Mouse (Mus musculus) heart, embryonic 11.5 days (tissue): ENCODE data around the gene Aars2. TPM values are rescaled to one million over a fixed set of nuclear protein-coding genes. Genes with fewer than 3 reads are reported as not detected.

Source experiments
- ATAC-seq: fragments of 200-750 bp; cut with Nextera tagmentation; replicated peaks from 2 replicates; pipeline ENCODE4 v1.8.0; 2017; ENCODE audit warnings: moderate library complexity; ENCODE audit not compliant: insufficient number of reproducible peaks, low FRiP score, low TSS enrichment
- H3K27ac ChIP-seq: fragments of 300-500 bp; sonication (generic); 2 replicates; pipeline ENCODE4 v1.5.1; 2014; ENCODE audit warnings: mild to moderate bottlenecking, low read depth, low read length
- H3K27me3 ChIP-seq: fragments of 300-500 bp; sonication (generic); 2 replicates; pipeline ENCODE4 v1.6.1; 2014; ENCODE audit warnings: mild to moderate bottlenecking, low read length, mixed read lengths; ENCODE audit not compliant: control insufficient read depth, insufficient read depth
- H3K36me3 ChIP-seq: fragments of 300-500 bp; sonication (generic); 2 replicates; pipeline ENCODE4 v1.6.1; 2014; ENCODE audit warnings: mild to moderate bottlenecking, low read length, moderate library complexity, mixed read lengths; ENCODE audit not compliant: control insufficient read depth, insufficient read depth
- H3K4me1 ChIP-seq: fragments of 300-500 bp; sonication (generic); 2 replicates; pipeline ENCODE4 v1.6.1; 2014; ENCODE audit warnings: low read length; ENCODE audit not compliant: control insufficient read depth, insufficient read depth
- H3K4me2 ChIP-seq: fragments of 300-500 bp; sonication (generic); 2 replicates; pipeline ENCODE4 v1.6.1; 2014; ENCODE audit warnings: mild to moderate bottlenecking, moderate library complexity
- H3K4me3 ChIP-seq: fragments of 300-500 bp; sonication (generic); 2 replicates; pipeline ENCODE4 v1.5.1; 2014; ENCODE audit warnings: low read depth, low read length
- H3K9ac ChIP-seq: fragments of 300-500 bp; sonication (generic); 2 replicates; pipeline ENCODE4 v1.6.1; 2014; ENCODE audit warnings: mild to moderate bottlenecking, low read depth, low read length, moderate library complexity
- H3K9me3 ChIP-seq: fragments of 300-500 bp; sonication (generic); replicated peaks from 2 replicates; pipeline ENCODE4 v1.6.1; 2016; ENCODE audit warnings: low read length; ENCODE audit not compliant: control insufficient read depth
- WGBS: fragments of 180-500 bp; shearing (Covaris S2); extraction: QIAGEN DNeasy Blood & Tissue Kit; methylation state at CpG from one replicate; pipeline ENCODE4 v1.1.7; 2014; ENCODE audit not compliant: insufficient replicate concordance; 5-methylcytosine and 5-hydroxymethylcytosine counted together
- polyA plus RNA-seq: library from polyadenylated mRNA; unstranded; fragments of >200 nt; fragmentation: Nextera tagmentation; extraction: Ambion mirVana; gene quantifications from 2 replicates; pipeline ENCODE4 v1.2.1, GENCODE M21; 2014

The Aars2 gene
- polyA plus RNA-seq, 1 experiment from 2014 or later = 12.1 TPM

DNA sequence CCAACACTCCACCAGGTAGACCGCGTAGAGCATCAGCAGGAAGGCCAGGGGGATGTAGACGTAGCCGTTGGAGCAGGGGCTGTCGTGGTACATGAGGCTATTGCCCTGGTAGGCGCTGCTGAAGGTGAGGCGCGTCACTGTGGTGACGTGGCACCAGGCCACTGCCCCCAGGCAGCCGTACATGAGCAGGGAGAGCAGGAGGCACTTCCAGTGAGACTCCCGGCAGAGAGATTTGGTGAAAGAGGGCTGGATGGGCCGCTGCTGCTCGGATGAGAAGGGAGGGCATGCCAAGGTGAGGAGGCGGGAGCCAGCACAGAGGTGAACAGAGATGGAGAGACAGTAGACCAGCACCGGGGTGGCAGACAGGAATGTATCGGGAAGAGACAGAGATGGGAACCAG lies 40.3 kb downstream of the Aars2 start:
- H3K4me2 ChIP-seq = no peak overlapping the region
- no peaks in the 10 kb centered on the region for H3K36me3 ChIP-seq
- no peak for ATAC-seq
- no peak overlapping the region for H3K27ac ChIP-seq
- H3K27me3 ChIP-seq = peaks cover 77% of the 10 kb centered on the region
- no peaks in the 10 kb centered on the region for H3K9me3 ChIP-seq
- no peak overlapping the region for H3K4me3 ChIP-seq
- no peak overlapping the region for H3K9ac ChIP-seq
- WGBS = 57% methylated on average over 16 of the region's 16 CpGs
- H3K4me1 ChIP-seq = peaks cover 27% of the 10 kb centered on the region

DNA sequence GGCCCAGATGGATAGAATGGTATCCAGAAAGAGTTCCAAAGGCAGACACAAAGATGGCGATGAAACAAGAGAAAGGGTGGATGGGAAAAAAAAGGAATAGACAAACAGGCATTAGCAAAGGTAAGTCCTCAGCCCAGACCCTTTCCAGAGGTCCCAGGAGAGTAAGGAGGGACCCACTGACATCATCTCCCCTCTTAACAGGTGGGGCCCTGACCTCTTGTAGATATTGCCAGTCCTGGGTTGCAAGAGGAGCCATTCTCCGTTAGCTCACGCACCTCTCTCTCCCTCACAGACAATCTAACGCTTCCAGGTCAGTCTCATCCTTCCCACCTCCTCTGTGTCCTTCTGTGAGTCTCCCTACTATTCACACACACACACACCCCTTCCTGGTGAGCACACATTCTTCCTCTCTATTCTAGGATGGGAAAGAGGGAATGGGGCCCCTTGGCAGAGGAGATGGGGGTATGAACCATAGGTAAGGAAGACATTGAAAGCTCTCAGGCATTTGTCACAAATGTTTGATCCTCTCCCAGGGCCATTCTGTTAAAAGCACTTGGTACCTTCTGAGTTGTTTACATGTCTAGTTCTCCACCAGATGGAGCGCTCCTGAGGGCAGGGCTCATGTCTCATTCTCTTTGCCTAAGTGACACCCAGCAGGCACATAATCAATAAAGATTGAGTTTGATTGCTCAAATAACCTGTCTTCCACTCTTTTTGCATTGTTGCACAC lies 41.0 kb downstream of the Aars2 start:
- 72% methylated on average over 5 of the region's 5 CpGs for WGBS
- Histone ChIP-seq H3K9me3 (no peaks in the 10 kb centered on the region), H3K27me3 (peaks cover 71% of the 10 kb centered on the region), H3K9ac (no peak overlapping the region), H3K4me2 (no peak overlapping the region), H3K27ac (no peak overlapping the region), H3K4me1 (peaks cover 28% of the 10 kb centered on the region), H3K36me3 (no peaks in the 10 kb centered on the region), H3K4me3 (no peak overlapping the region)
- ATAC-seq = no peak

GRCm38 (mm10) chr17:45548541-45549512 lies 42.2 kb downstream of the Aars2 start:
- Histone ChIP-seq H3K9me3 (no peaks in the 10 kb centered on the region), H3K27me3 (peaks cover 65% of the 10 kb centered on the region), H3K4me3 (peak overlapping the region; percentile 65), H3K4me2 (peak overlapping the region; percentile 91), H3K36me3 (no peaks in the 10 kb centered on the region), H3K9ac (peak overlapping the region; percentile 74), H3K4me1 (peaks cover 27% of the 10 kb centered on the region), H3K27ac (no peak overlapping the region)
- 9% methylated on average over 22 of the region's 68 CpGs for WGBS
- peak; percentile 22; the same call in 1 of the 2 replicates for ATAC-seq

- no peak for ATAC-seq
- no peak within 1 kb of the TSS for H3K27ac ChIP-seq
- WGBS = 1% methylated on average over 13 of the region's 29 CpGs
Measured at GRCm38 (mm10) chr17:45549617-45550181, 43.1 kb downstream of the Aars2 start, which contains the start of gene Tmem151b. TSS of gene Tmem151b (minus strand) at chr17:45549677.

DNA sequence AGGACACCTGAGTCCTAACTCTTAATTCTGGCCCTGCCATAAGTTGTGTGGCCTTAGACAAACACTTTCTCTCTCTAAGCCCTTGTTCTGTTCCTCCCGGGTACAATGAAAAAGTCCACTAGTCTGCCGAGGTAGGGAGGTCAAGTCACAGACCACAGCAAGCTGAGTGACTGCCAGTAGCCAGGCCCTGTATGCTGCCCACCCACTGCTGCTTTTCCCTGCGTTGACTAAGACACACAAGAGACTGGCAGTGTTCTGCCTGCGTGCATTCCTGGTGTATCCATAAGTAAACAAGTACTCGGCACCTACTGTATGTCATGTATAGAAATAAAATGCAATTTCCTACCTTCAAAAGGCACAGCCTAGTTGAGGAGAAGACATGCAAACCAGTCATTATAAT lies 43.6 kb downstream of the Aars2 start:
- Histone ChIP-seq H3K27ac (no peak overlapping the region), H3K4me2 (peak overlapping the region; percentile 91), H3K27me3 (peaks cover 50% of the 10 kb centered on the region), H3K4me1 (peaks cover 15% of the 10 kb centered on the region), H3K4me3 (peak overlapping the region; percentile 65), H3K9me3 (no peaks in the 10 kb centered on the region), H3K36me3 (no peaks in the 10 kb centered on the region), H3K9ac (no peak overlapping the region)
- ATAC-seq = no peak
- WGBS = 42% methylated on average over 5 of the region's 5 CpGs

More at GRCm38 (mm10) chr17:45549617-45550181, 43.1 kb downstream of the Aars2 start, which contains the start of gene Tmem151b:
- Histone ChIP-seq H3K4me3 (peak within 1 kb of the TSS; percentile 65), H3K4me2 (peak within 1 kb of the TSS; percentile 91), H3K36me3 (no peaks in the 10 kb centered on the region), H3K27me3 (peaks cover 56% of the 10 kb centered on the region), H3K9ac (peak within 1 kb of the TSS; percentile 74), H3K4me1 (peaks cover 20% of the 10 kb centered on the region), H3K9me3 (no peaks in the 10 kb centered on the region)

- no peaks in the 10 kb centered on the region for H3K36me3 ChIP-seq
- ATAC-seq = no peak
- WGBS = 64% methylated on average over 7 of the region's 7 CpGs
- no peaks in the 10 kb centered on the region for H3K9me3 ChIP-seq
- no peak overlapping the region for H3K9ac ChIP-seq
- no peak overlapping the region for H3K4me2 ChIP-seq
- H3K27ac ChIP-seq = no peak overlapping the region
- H3K4me3 ChIP-seq = no peak overlapping the region
- H3K27me3 ChIP-seq = peaks cover 42% of the 10 kb centered on the region
- peaks cover 11% of the 10 kb centered on the region for H3K4me1 ChIP-seq
Measured at GRCm38 (mm10) chr17:45551249-45551796, 44.7 kb downstream of the Aars2 start.

- H3K4me1 ChIP-seq = peaks cover 12% of the 10 kb centered on the region
- H3K4me3 ChIP-seq = no peak overlapping the region
- H3K27ac ChIP-seq = no peak overlapping the region
- WGBS = 3% methylated on average over 8 of the region's 8 CpGs
- peak overlapping the region; percentile 30; the same call in 1 of the 2 replicates for H3K4me2 ChIP-seq
- H3K9me3 ChIP-seq = no peaks in the 10 kb centered on the region
- no peaks in the 10 kb centered on the region for H3K36me3 ChIP-seq
- H3K9ac ChIP-seq = no peak overlapping the region
- no peak for ATAC-seq
- H3K27me3 ChIP-seq = peaks cover 42% of the 10 kb centered on the region
Measured at GRCm38 (mm10) chr17:45551816-45552451, 45.3 kb downstream of the Aars2 start.

DNA sequence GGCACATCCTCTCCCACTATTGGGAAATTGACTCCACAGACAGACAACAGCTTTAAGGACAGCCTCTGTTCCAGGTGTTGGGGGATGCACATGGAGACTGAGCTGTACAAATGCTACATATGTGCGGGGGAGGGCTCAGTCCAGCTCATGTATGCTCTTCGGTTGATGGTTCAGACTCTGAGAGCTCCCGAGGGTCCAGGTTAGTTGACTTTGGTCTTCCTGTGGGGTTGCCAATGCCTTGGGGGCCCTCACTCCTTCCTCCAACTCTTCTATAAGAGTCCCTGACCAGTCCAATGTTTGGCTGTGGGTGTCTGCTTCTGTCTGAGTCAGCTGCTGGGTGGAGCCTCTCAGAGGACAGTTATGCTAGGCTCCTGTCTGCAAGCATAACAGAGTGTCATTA lies 46.4 kb downstream of the Aars2 start:
- no peak overlapping the region for H3K4me3 ChIP-seq
- peaks cover 39% of the 10 kb centered on the region for H3K27me3 ChIP-seq
- no peak overlapping the region for H3K9ac ChIP-seq
- no peaks in the 10 kb centered on the region for H3K36me3 ChIP-seq
- WGBS = 65% methylated on average over 3 of the region's 3 CpGs
- peaks cover 12% of the 10 kb centered on the region for H3K4me1 ChIP-seq
- no peak overlapping the region for H3K27ac ChIP-seq
- H3K9me3 ChIP-seq = no peaks in the 10 kb centered on the region
- no peak overlapping the region for H3K4me2 ChIP-seq
- no peak for ATAC-seq
